Mouse (Mus musculus) CH12.LX (cell line): Measurements from ENCODE around the gene Ring1. TPM values are rescaled to one million over a fixed set of nuclear protein-coding genes. Genes with fewer than 3 reads are reported as not detected.

ENCODE experiments used
- DNase-seq: peaks from one replicate; pipeline ENCODE4 v3.0.0-alpha.2; 2013; ENCODE audit errors: extremely low read depth
- H3K27ac ChIP-seq: 2 replicates; pipeline ENCODE4 v1.5.1; 2012; ENCODE audit warnings: low read depth, mild to moderate bottlenecking, control low read depth, moderate library complexity; ENCODE audit not compliant: insufficient read depth
- H3K27me3 ChIP-seq: replicated peaks from 2 replicates; pipeline ENCODE3; 2012; ENCODE audit warnings: inconsistent platforms
- H3K36me3 ChIP-seq, 2 experiments: replicated peaks in 1 of 2; 2 replicates each; pipeline versions ENCODE3 to v1.6.1; 2012; ENCODE audit warnings: inconsistent platforms in 1 of 2, low read length in 1 of 2, mild to moderate bottlenecking in 1 of 2, mixed read lengths in 1 of 2, moderate library complexity in 1 of 2; ENCODE audit not compliant: control insufficient read depth in 1 of 2, insufficient read depth in 1 of 2
- H3K4me1 ChIP-seq, 2 experiments: 2 replicates each; pipeline ENCODE4 v1.6.1; 2012; ENCODE audit warnings: inconsistent platforms in 1 of 2, moderate library complexity in 1 of 2; ENCODE audit not compliant: insufficient read depth in 2 of 2, control insufficient read depth in 1 of 2
- H3K4me2 ChIP-seq: 2 replicates; pipeline ENCODE4 v1.6.1; 2012; ENCODE audit warnings: low read depth, mild to moderate bottlenecking, control low read depth; ENCODE audit not compliant: poor library complexity, insufficient read depth, severe bottlenecking
- H3K4me3 ChIP-seq, 3 experiments: fragments of 150-350 bp in 1 of 3; sonication (generic) in 1 of 3; replicated peaks in 1 of 3; 2 replicates each; pipeline versions ENCODE3 to v1.5.1; 2011 to 2012; ENCODE audit warnings: low read depth in 2 of 3, low read length in 2 of 3, mild to moderate bottlenecking in 2 of 3, moderate library complexity in 2 of 3, control low read depth in 1 of 3, improper control_type of control experiment in 1 of 3, inconsistent platforms in 1 of 3, mixed read lengths in 1 of 3; ENCODE audit not compliant: poor library complexity in 1 of 3
- H3K79me2 ChIP-seq: replicated peaks from 2 replicates; pipeline ENCODE4 v1.6.1; 2012; ENCODE audit warnings: mild to moderate bottlenecking, moderate library complexity; ENCODE audit not compliant: control insufficient read depth, poor library complexity, insufficient read depth, severe bottlenecking; ENCODE audit errors: extremely low read depth
- H3K9ac ChIP-seq: 2 replicates; pipeline ENCODE4 v1.6.1; 2012; ENCODE audit warnings: low read depth, mild to moderate bottlenecking, control low read depth, moderate library complexity; ENCODE audit not compliant: insufficient read depth
- H3K9me3 ChIP-seq: replicated peaks from 2 replicates; pipeline ENCODE3; 2012; ENCODE audit warnings: low read length, inconsistent platforms, mixed read lengths
- BHLHE40 ChIP-seq: IDR thresholded peaks from 2 replicates; pipeline ENCODE4 v1.6.1; 2011; ENCODE audit warnings: mild to moderate bottlenecking, low read depth, low read length, improper control_type of control experiment
- CHD1 ChIP-seq: IDR thresholded peaks from 2 replicates; pipeline ENCODE4 v1.6.1; 2012; ENCODE audit warnings: low read depth, low read length, improper control_type of control experiment, inconsistent platforms
- CHD2 ChIP-seq: IDR thresholded peaks from 2 replicates; pipeline ENCODE4 v1.6.1; 2011; ENCODE audit warnings: low read length, improper control_type of control experiment
- E2F4 ChIP-seq: IDR thresholded peaks from 2 replicates; pipeline ENCODE4 v1.6.1; 2011; ENCODE audit warnings: low read depth, low read length, improper control_type of control experiment; ENCODE audit not compliant: insufficient replicate concordance
- ELF1 ChIP-seq: IDR thresholded peaks from 2 replicates; pipeline ENCODE4 v1.6.1; 2014; ENCODE audit warnings: low read depth, mild to moderate bottlenecking, inconsistent platforms, low read length, improper control_type of control experiment
- EP300 ChIP-seq: IDR thresholded peaks from 2 replicates; pipeline ENCODE4 v1.6.1; 2011; ENCODE audit warnings: low read length, improper control_type of control experiment
- ETS1 ChIP-seq: conservative IDR thresholded peaks from 2 replicates; pipeline ENCODE4 v1.6.1; 2012; ENCODE audit warnings: low read depth, mild to moderate bottlenecking, inconsistent platforms, low read length, improper control_type of control experiment, moderate library complexity
- GABPA ChIP-seq: IDR thresholded peaks from 2 replicates; pipeline ENCODE4 v1.6.1; 2012; ENCODE audit warnings: low read depth, low read length, improper control_type of control experiment, inconsistent platforms; ENCODE audit not compliant: insufficient replicate concordance
- HCFC1 ChIP-seq: IDR thresholded peaks from 2 replicates; pipeline ENCODE4 v1.6.1; 2012; ENCODE audit warnings: low read depth, mild to moderate bottlenecking, inconsistent platforms, low read length, improper control_type of control experiment
- IRF4 ChIP-seq: IDR thresholded peaks from 2 replicates; pipeline ENCODE4 v1.6.1; 2014; ENCODE audit warnings: low read depth, mild to moderate bottlenecking, inconsistent platforms, low read length, improper control_type of control experiment
- JUN ChIP-seq: IDR thresholded peaks from 2 replicates; pipeline ENCODE4 v1.6.1; 2011; ENCODE audit warnings: low read depth, mild to moderate bottlenecking, low read length, improper control_type of control experiment, moderate library complexity; ENCODE audit not compliant: insufficient read depth
- JUND ChIP-seq: conservative IDR thresholded peaks from 2 replicates; pipeline ENCODE4 v1.6.1; 2011; ENCODE audit warnings: low read depth, low read length, improper control_type of control experiment
- KAT2A ChIP-seq: IDR thresholded peaks from 2 replicates; pipeline ENCODE4 v1.6.1; 2012; ENCODE audit warnings: low read length, improper control_type of control experiment, inconsistent platforms; ENCODE audit not compliant: insufficient replicate concordance
- MAX ChIP-seq: IDR thresholded peaks from 2 replicates; pipeline ENCODE4 v1.6.1; 2011; ENCODE audit warnings: low read length, improper control_type of control experiment
- MAZ ChIP-seq: IDR thresholded peaks from 2 replicates; pipeline ENCODE4 v1.6.1; 2012; ENCODE audit warnings: low read depth, mild to moderate bottlenecking, inconsistent platforms, low read length, improper control_type of control experiment, moderate library complexity
- MXI1 ChIP-seq: IDR thresholded peaks from 2 replicates; pipeline ENCODE4 v1.6.1; 2011; ENCODE audit warnings: mild to moderate bottlenecking, low read depth, low read length, improper control_type of control experiment
- MYC ChIP-seq: IDR thresholded peaks from 2 replicates; pipeline ENCODE4 v1.6.1; 2011; ENCODE audit warnings: low read depth, mild to moderate bottlenecking, improper control_type of control experiment, low read length
- NELFE ChIP-seq: IDR thresholded peaks from 2 replicates; pipeline ENCODE4 v1.6.1; 2011; ENCODE audit warnings: low read depth, low read length, improper control_type of control experiment
- NRF1 ChIP-seq: IDR thresholded peaks from 2 replicates; pipeline ENCODE4 v1.6.1; 2014; ENCODE audit warnings: low read depth, mild to moderate bottlenecking, inconsistent platforms, low read length, improper control_type of control experiment, moderate library complexity
- PAX5 ChIP-seq: IDR thresholded peaks from 2 replicates; pipeline ENCODE4 v1.6.1; 2012; ENCODE audit warnings: low read length, inconsistent platforms, mixed read lengths
- POLR2A ChIP-seq: IDR thresholded peaks from 2 replicates; pipeline ENCODE4 v1.6.1; 2011; ENCODE audit warnings: low read depth, mild to moderate bottlenecking, improper control_type of control experiment, low read length
- POLR2AphosphoS2 ChIP-seq: IDR thresholded peaks from 2 replicates; pipeline ENCODE4 v1.6.1; 2011; ENCODE audit warnings: low read depth, low read length, improper control_type of control experiment
- RAD21 ChIP-seq: IDR thresholded peaks from 2 replicates; pipeline ENCODE4 v1.6.1; 2011; ENCODE audit warnings: low read depth, mild to moderate bottlenecking, low read length, improper control_type of control experiment, moderate library complexity
- RCOR1 ChIP-seq: conservative IDR thresholded peaks from 2 replicates; pipeline ENCODE4 v1.6.1; 2012; ENCODE audit warnings: low read depth, mild to moderate bottlenecking, inconsistent platforms, low read length, improper control_type of control experiment
- SIN3A ChIP-seq: IDR thresholded peaks from 2 replicates; pipeline ENCODE4 v1.6.1; 2012; ENCODE audit warnings: low read length, improper control_type of control experiment, inconsistent platforms
- TCF12 ChIP-seq: IDR thresholded peaks from 2 replicates; pipeline ENCODE4 v1.6.1; 2014; ENCODE audit warnings: low read depth, mild to moderate bottlenecking, inconsistent platforms, low read length, improper control_type of control experiment
- UBTF ChIP-seq: IDR thresholded peaks from 2 replicates; pipeline ENCODE4 v1.6.1; 2012; ENCODE audit warnings: low read depth, mild to moderate bottlenecking, inconsistent platforms, low read length, improper control_type of control experiment, moderate library complexity
- USF2 ChIP-seq: conservative IDR thresholded peaks from 2 replicates; pipeline ENCODE4 v1.6.1; 2011; ENCODE audit warnings: low read depth, low read length, improper control_type of control experiment
- ZC3H11A ChIP-seq: IDR thresholded peaks from 2 replicates; pipeline ENCODE4 v1.6.1; 2012; ENCODE audit warnings: low read depth, mild to moderate bottlenecking, inconsistent platforms, low read length, improper control_type of control experiment
- ZKSCAN1 ChIP-seq: IDR thresholded peaks from 2 replicates; pipeline ENCODE4 v1.6.1; 2012; ENCODE audit warnings: low read depth, inconsistent platforms, low read length, improper control_type of control experiment, borderline replicate concordance
- ZMIZ1 ChIP-seq: IDR thresholded peaks from 2 replicates; pipeline ENCODE4 v1.6.1; 2012; ENCODE audit warnings: low read depth, mild to moderate bottlenecking, inconsistent platforms, low read length, improper control_type of control experiment
- ZNF384 ChIP-seq: IDR thresholded peaks from 2 replicates; pipeline ENCODE4 v1.6.1; 2012; ENCODE audit warnings: low read depth, low read length, improper control_type of control experiment, inconsistent platforms
- dilution Hi-C: fragments of 300-500 bp; cut with MboI; formaldehyde crosslinking; loops from 2 replicates; pipeline ENCODE4 v1.14.3; 2020; ENCODE audit warnings: low sequenced_read_pairs; ENCODE audit not compliant: extremely low pct_unique_long_range_greater_than_20kb, extremely low pct_ligation_motif_present
- in situ Hi-C: fragments of 300-500 bp; cut with MboI; formaldehyde crosslinking; loops from 3 replicates; pipeline ENCODE4 v1.14.3; 2019; ENCODE audit warnings: low sequenced_read_pairs, low pct_ligation_motif_present, low pct_unique_long_range_greater_than_20kb, mixed read lengths
- polyA plus RNA-seq: library from polyadenylated mRNA; unstranded; fragments of >175 nt; gene quantifications from 2 replicates; pipeline ENCODE4 v1.2.1, GENCODE M21; 2012; ENCODE audit warnings: low read depth; ENCODE audit not compliant: insufficient read length
- total RNA-seq, 2 experiments: library from RNA; depleted of rRNA; stranded (reverse); fragments of 300-350 nt in 1 of 2; fragments of >200 nt in 1 of 2; gene quantifications; 2 replicates each; pipeline ENCODE4 v1.2.3; 2012 to 2014

The Ring1 gene
- total RNA-seq (2012; rRNA removed), result 8.6 and 11.9 TPM in 2 replicates
- total RNA-seq (2014; rRNA removed), result 11.5 and 13.7 TPM in 2 replicates
- polyA plus RNA-seq, result 18.0 and 23.1 TPM in 2 replicates

- peak within 1 kb of the TSS; percentile 49 for H3K27ac ChIP-seq
- peak within 1 kb of the TSS; percentile 91 for H3K9ac ChIP-seq
- H3K4me1 ChIP-seq, result peaks cover 24 to 43% of the 10 kb centered on the region in 2 experiments
- H3K9me3 ChIP-seq, result peaks cover 27% of the 10 kb centered on the region
- TF ChIP-seq ZMIZ1, result peak; percentile 69
- TF ChIP-seq PAX5, result no peak
- no peak for TF ChIP-seq USF2
- TF ChIP-seq EP300, result no peak
- no peak for TF ChIP-seq MAZ
- peak; percentile 75 for TF ChIP-seq MAX
- no peak for TF ChIP-seq ZC3H11A
- no peak for TF ChIP-seq JUND
- TF ChIP-seq RAD21, result no peak
- peak; percentile 68; the same call in 1 of the 2 replicates for TF ChIP-seq ELF1
- no peak for TF ChIP-seq UBTF
- 0 out of 2 replicates have a peak, but pooled peaks have one; percentile 12 for TF ChIP-seq MYC
- no peak for TF ChIP-seq ZKSCAN1
- TF ChIP-seq CHD2, result peak; percentile 40; the same call in 1 of the 2 replicates
- peak; percentile 70 for TF ChIP-seq TCF12
- peak; percentile 83 for TF ChIP-seq POLR2A
- TF ChIP-seq KAT2A, result peak; percentile 56; the same call in 1 of the 2 replicates
- peak; percentile 76; the same call in 1 of the 2 replicates for TF ChIP-seq MXI1
- peak; percentile 78; the same call in 1 of the 2 replicates for TF ChIP-seq NELFE
- no peak for TF ChIP-seq E2F4
- 0 out of 2 replicates have a peak, but pooled peaks have one; percentile 23 for TF ChIP-seq BHLHE40
- TF ChIP-seq JUN, result no peak
- no peak for TF ChIP-seq GABPA
- no peak; the same call in 1 of the 2 replicates for TF ChIP-seq ETS1
- TF ChIP-seq IRF4, result peak; percentile 20; the same call in 1 of the 2 replicates
- TF ChIP-seq NRF1, result peak; percentile 56; the same call in 1 of the 2 replicates
- peak; percentile 69; the same call in 1 of the 2 replicates for TF ChIP-seq POLR2AphosphoS2
- no peak for TF ChIP-seq ZNF384
- TF ChIP-seq SIN3A, result peak; percentile 49; the same call in 1 of the 2 replicates
- TF ChIP-seq CHD1, result no peak
- peak; percentile 73 for TF ChIP-seq HCFC1
- no peak for TF ChIP-seq RCOR1
- peaks cover 2% of the 10 kb centered on the region; the same call in 1 of the 2 replicates for H3K79me2 ChIP-seq
- H3K36me3 ChIP-seq, result peaks cover 26 to 46% of the 10 kb centered on the region in 2 experiments
- dilution Hi-C loops, result no loop called here
- H3K27me3 ChIP-seq, result no peaks in the 10 kb centered on the region
- in situ Hi-C loops, result no loop called here
- peak; percentile 59 for DNase-seq
- H3K4me2 ChIP-seq, result peak within 1 kb of the TSS; percentile 84
- H3K4me3 ChIP-seq, result peak within 1 kb of the TSS; percentile 71 to 81 (median 75)
Measured at GRCm38 (mm10) chr17:34024317-34024821, at the start of gene Ring1. Gene Ring1 (minus strand): TSS chr17:34024680.
